ENCODE assay signal across 31 mouse cellular contexts in genomic region chr19:22638394-22638954, GRCm38 (mm10).
DNase-seq lines count a peak whose midpoint lies in the region; ATAC-seq and TF ChIP-seq lines count a peak whose summit lies in the region.
"Had no signal": no experiment of that assay in that cellular context is flagged by ENCODE, and none has a peak within 500 bp of the region (broad histone marks: within the 10 kb centered on the region; RNA-seq: fewer than 3 reads in every experiment).

No protein-coding gene starts in this region.

- no peak overlapping the region for H3K27ac ChIP-seq in lung, embryonic 14.5 days (ENCODE audit: low read depth)
- H3K27ac ChIP-seq in intestine, postnatal 0 days (ENCODE audit: low read depth, low read length) = no peak overlapping the region
- H3K27ac ChIP-seq: embryonic facial prominence, embryonic 13.5 days; forebrain, embryonic 10.5 days; forebrain, embryonic 15.5 days; gastrocnemius, adult 2 months; hindbrain, embryonic 13.5 days; limb, embryonic 13.5 days; neural tube, embryonic 12.5 days had no signal

- DNase-seq in lung, embryonic 14.5 days = peak; percentile 61
- DNase-seq in lung, postnatal 10 days = no peak
- peak; percentile 86 for DNase-seq in cerebellum, adult 11-12 months
- peak; percentile 90 for DNase-seq in cerebellum, adult 9-11 months
- DNase-seq in B cell, adult 2 months = no peak
- no peak for DNase-seq in Muller cell, postnatal 12 days (ENCODE audit: inconsistent ontology term)
- DNase-seq: adrenal gland, adult 2 months; adrenal gland, postnatal 36 days; gastrocnemius, adult 2 months; gastrocnemius, postnatal 36 days; heart, adult 18-20 months; heart, postnatal 36 days; kidney, adult 11 months; kidney, postnatal 14 days; lung, postnatal 36 days; thymus, adult 2 months; thymus, postnatal 36 days had no signal

- no peak overlapping the region for H3K9ac ChIP-seq in lung, embryonic 14.5 days
- no peak overlapping the region for H3K9ac ChIP-seq in intestine, postnatal 0 days (ENCODE audit: low read depth, low read length)
- H3K9ac ChIP-seq: embryonic facial prominence, embryonic 13.5 days; forebrain, embryonic 15.5 days; hindbrain, embryonic 13.5 days; limb, embryonic 13.5 days; neural tube, embryonic 12.5 days had no signal

- no peak for TF ChIP-seq CTCF in lung, embryonic 14.5 days (IDR thresholded peaks at IDR 0.05; ENCODE audit: low read depth)
- TF ChIP-seq CTCF in intestine, postnatal 0 days (IDR thresholded peaks at IDR 0.05; ENCODE audit: low read depth) = no peak

- no peak overlapping the region for H3K4me3 ChIP-seq in lung, embryonic 14.5 days (ENCODE audit: low read depth, low read length)
- H3K4me3 ChIP-seq in intestine, postnatal 0 days (ENCODE audit: low read depth, low read length) = no peak overlapping the region
- H3K4me3 ChIP-seq: embryonic facial prominence, embryonic 13.5 days; forebrain, embryonic 10.5 days; forebrain, embryonic 15.5 days; gastrocnemius, adult 2 months; hindbrain, embryonic 13.5 days; limb, embryonic 13.5 days; myocyte; neural tube, embryonic 12.5 days had no signal

- ATAC-seq in lung, embryonic 14.5 days (ENCODE audit: insufficient read depth) = peak; percentile 58
- no peak for ATAC-seq in intestine, postnatal 0 days
- ATAC-seq: activated CD4-positive, CD25-positive, alpha-beta regulatory T cell, adult 4 months; CD4-positive, CD25-positive, alpha-beta regulatory T cell, adult 4 months; forebrain, embryonic 15.5 days; midbrain, embryonic 16.5 days had no signal

- H3K4me2 ChIP-seq in lung, embryonic 14.5 days = no peak overlapping the region
- no peak overlapping the region for H3K4me2 ChIP-seq in intestine, postnatal 0 days (replicated peaks; ENCODE audit: low read depth)
- H3K4me2 ChIP-seq: embryonic facial prominence, embryonic 13.5 days; forebrain, embryonic 15.5 days; heart, embryonic 11.5 days; hindbrain, embryonic 13.5 days; limb, embryonic 13.5 days; liver, embryonic 11.5 days; midbrain, embryonic 11.5 days; neural tube, embryonic 12.5 days had no signal

- 42% methylated on average over 3 of the region's 3 CpGs for WGBS in lung, embryonic 14.5 days
- 61% methylated on average over 3 of the region's 3 CpGs for WGBS in intestine, postnatal 0 days

- H3K4me1 ChIP-seq in lung, embryonic 14.5 days (ENCODE audit: insufficient read depth) = no peaks in the 10 kb centered on the region
- no peaks in the 10 kb centered on the region for H3K4me1 ChIP-seq in intestine, postnatal 0 days (replicated peaks; ENCODE audit: control insufficient read depth, insufficient read depth, low read length)
- H3K4me1 ChIP-seq: embryonic facial prominence, embryonic 13.5 days; forebrain, embryonic 15.5 days; neural tube, embryonic 12.5 days had no signal

- H3K36me3 ChIP-seq in lung, embryonic 14.5 days (ENCODE audit: insufficient read depth) = no peaks in the 10 kb centered on the region
- H3K36me3 ChIP-seq in intestine, postnatal 0 days (ENCODE audit: control insufficient read depth, insufficient read depth) = no peaks in the 10 kb centered on the region
- H3K36me3 ChIP-seq: embryonic facial prominence, embryonic 13.5 days; forebrain, embryonic 10.5 days; forebrain, embryonic 15.5 days; hindbrain, embryonic 13.5 days; limb, embryonic 13.5 days; neural tube, embryonic 12.5 days had no signal

- H3K9me3 ChIP-seq in lung, embryonic 14.5 days (ENCODE audit: low read depth, low read length) = no peaks in the 10 kb centered on the region
- no peaks in the 10 kb centered on the region for H3K9me3 ChIP-seq in intestine, postnatal 0 days (ENCODE audit: control insufficient read depth)
- H3K9me3 ChIP-seq: embryonic facial prominence, embryonic 13.5 days; forebrain, embryonic 10.5 days; forebrain, embryonic 15.5 days; hindbrain, embryonic 13.5 days; limb, embryonic 13.5 days; neural tube, embryonic 12.5 days had no signal

- H3K27me3 ChIP-seq in lung, embryonic 14.5 days (ENCODE audit: insufficient read depth, low read length) = no peaks in the 10 kb centered on the region
- H3K27me3 ChIP-seq in intestine, postnatal 0 days (replicated peaks; ENCODE audit: control insufficient read depth, insufficient read depth, low read length) = no peaks in the 10 kb centered on the region
- H3K27me3 ChIP-seq: embryonic facial prominence, embryonic 13.5 days; forebrain, embryonic 15.5 days; hindbrain, embryonic 13.5 days; limb, embryonic 13.5 days; neural tube, embryonic 12.5 days had no signal

Comparison
In these comparisons a context has a peak if more than half of its experiments do, and no peak if none do; other contexts are left out.
1. DNase-seq: peak in lung, embryonic 14.5 days (single experiment), cerebellum, adult 11-12 months (single experiment) and cerebellum, adult 9-11 months (single experiment); none in lung, postnatal 10 days (single experiment), B cell, adult 2 months (0 of 2) and Muller cell, postnatal 12 days (single experiment).